Mouse (Mus musculus): Measurements from ENCODE around the gene Agap1. TPM values are rescaled to one million over a fixed set of nuclear protein-coding genes. Genes with fewer than 3 reads are reported as not detected.

Gene Agap1
- total and polyA plus RNA-seq, 2 experiments from 2014 or later: 45.9 to 175 TPM

DNA sequence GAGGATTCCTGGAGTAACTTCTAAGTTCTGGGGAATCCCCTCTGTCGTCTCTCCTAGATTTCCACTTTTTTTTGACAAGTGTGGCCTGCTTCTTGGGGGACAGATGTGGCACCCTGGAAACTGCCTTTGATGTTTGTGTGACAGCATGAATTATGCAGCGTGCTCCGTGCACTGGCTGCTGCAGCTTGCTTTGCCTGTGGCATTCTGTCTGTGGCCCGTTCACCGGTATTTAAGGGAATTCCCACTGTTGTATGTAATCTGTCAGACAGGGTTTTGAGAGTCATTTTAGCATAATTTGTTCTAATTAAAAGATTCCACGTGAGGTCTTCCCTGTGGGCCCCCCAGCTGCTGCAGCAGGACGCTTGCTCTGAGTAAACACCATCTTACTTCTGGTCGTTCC is 312.3 kb downstream of the Agap1 start:
- ATAC-seq (ENCODE audit: low FRiP score) (no peak), DNase-seq (ENCODE audit: low spot score) (no peak)
- Histone ChIP-seq H3K9ac (replicated peaks; ENCODE audit: low read length, poor library complexity, severe bottlenecking) (no peak overlapping the region), H3K27me3 (ENCODE audit: insufficient read depth, low read length) (no peaks in the 10 kb centered on the region), H3K36me3 (ENCODE audit: insufficient read depth, low read length) (no peaks in the 10 kb centered on the region), H3K27ac (ENCODE audit: low read depth, low read length) (no peak overlapping the region), H3K9me3 (ENCODE audit: low read length) (no peaks in the 10 kb centered on the region), H3K4me1 (ENCODE audit: insufficient read depth, low read length) (no peaks in the 10 kb centered on the region; the same call in 1 of the 2 replicates), H3K4me3 (ENCODE audit: low read depth, low read length) (no peak overlapping the region), H3K4me2 (ENCODE audit: low read depth, low read length, poor library complexity, severe bottlenecking) (no peak overlapping the region)
- 24% methylated on average over 8 of the region's 8 CpGs for whole genome bisulfite sequencing
- no peak for TF ChIP-seq CTCF (IDR thresholded peaks at IDR 0.05)

DNA sequence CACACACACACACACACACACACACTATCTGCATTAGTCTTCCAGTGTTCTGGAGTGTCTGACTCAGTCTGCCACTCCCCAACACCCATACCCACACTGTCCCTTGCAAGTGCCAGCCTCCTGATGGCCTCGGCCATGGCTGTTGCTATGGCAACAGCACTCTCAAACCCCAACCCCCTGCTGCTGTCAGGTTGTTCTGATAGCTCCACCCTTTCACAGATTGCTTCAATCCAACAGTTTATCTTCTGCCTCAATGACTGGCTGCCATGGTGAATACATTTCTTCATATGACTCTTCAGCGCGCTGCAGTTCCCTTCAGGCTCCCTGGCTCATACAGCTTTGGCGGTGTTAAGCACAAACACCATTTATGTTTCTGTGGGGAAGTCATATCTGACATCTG is 315.0 kb downstream of the Agap1 start:
- Histone ChIP-seq H3K4me3 (ENCODE audit: low read depth, low read length) (no peak overlapping the region), H3K4me2 (ENCODE audit: low read depth, low read length, poor library complexity, severe bottlenecking) (no peak overlapping the region), H3K9me3 (ENCODE audit: low read length) (no peaks in the 10 kb centered on the region), H3K9ac (replicated peaks; ENCODE audit: low read length, poor library complexity, severe bottlenecking) (no peak overlapping the region), H3K36me3 (ENCODE audit: insufficient read depth, low read length) (no peaks in the 10 kb centered on the region), H3K27ac (ENCODE audit: low read depth, low read length) (no peak overlapping the region), H3K4me1 (ENCODE audit: insufficient read depth, low read length) (no peaks in the 10 kb centered on the region; the same call in 1 of the 2 replicates), H3K27me3 (ENCODE audit: insufficient read depth, low read length) (no peaks in the 10 kb centered on the region)
- peak; percentile 35 for DNase-seq (ENCODE audit: low spot score)
- no peak for TF ChIP-seq CTCF (IDR thresholded peaks at IDR 0.05)
- no peak for ATAC-seq (ENCODE audit: low FRiP score)
- WGBS: 66% methylated on average over 4 of the region's 4 CpGs

DNA sequence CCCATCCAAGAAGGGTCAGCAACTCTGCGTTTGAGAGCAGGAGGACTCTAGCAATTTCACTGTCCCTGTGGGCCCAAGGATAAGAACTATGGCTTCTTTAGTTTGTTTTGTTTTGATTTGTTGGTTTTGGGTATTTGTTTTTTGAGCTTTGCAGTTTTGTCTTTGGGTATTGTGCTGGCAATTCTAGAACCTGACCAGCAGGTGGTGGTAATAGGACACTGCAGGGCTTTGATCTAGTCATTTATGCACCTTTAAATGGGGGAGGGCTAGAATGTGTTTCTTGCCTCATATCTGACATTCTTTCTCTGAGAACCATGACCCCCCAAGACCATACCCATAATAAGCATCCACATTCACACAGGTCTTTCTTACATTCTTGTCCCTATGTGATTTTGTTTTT is 315.7 kb downstream of the Agap1 start:
- 76% methylated on average over 1 of the region's 1 CpGs for WGBS
- Histone ChIP-seq H3K4me1 (ENCODE audit: insufficient read depth, low read length) (no peaks in the 10 kb centered on the region; the same call in 1 of the 2 replicates), H3K9me3 (ENCODE audit: low read length) (no peaks in the 10 kb centered on the region), H3K27ac (ENCODE audit: low read depth, low read length) (no peak overlapping the region), H3K36me3 (ENCODE audit: insufficient read depth, low read length) (no peaks in the 10 kb centered on the region), H3K27me3 (ENCODE audit: insufficient read depth, low read length) (no peaks in the 10 kb centered on the region), H3K4me2 (ENCODE audit: low read depth, low read length, poor library complexity, severe bottlenecking) (no peak overlapping the region), H3K9ac (replicated peaks; ENCODE audit: low read length, poor library complexity, severe bottlenecking) (no peak overlapping the region), H3K4me3 (ENCODE audit: low read depth, low read length) (no peak overlapping the region)
- ATAC-seq (ENCODE audit: low FRiP score) (no peak), DNase-seq (ENCODE audit: low spot score) (no peak)
- peak; percentile 59 for TF ChIP-seq CTCF (IDR thresholded peaks at IDR 0.05)

DNA sequence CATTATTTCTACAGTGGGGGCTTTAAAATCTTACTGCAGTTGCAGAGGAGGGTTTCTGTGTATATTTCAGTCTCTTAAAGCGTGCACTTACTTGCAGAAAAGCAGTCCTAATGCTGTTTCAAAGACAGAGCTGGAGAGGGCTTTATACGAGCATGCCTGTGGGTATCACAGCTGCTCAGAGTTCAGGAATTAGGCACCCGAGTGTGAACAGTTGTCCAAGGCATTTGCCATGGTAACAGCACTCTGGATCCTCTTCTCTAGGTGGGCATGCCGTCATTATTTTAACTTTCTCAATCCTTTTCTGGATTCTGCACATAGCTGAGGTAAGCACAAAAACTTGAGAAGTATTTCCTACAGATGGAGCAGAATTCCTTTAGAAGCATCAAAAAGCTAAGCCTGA is 321.1 kb downstream of the Agap1 start:
- Histone ChIP-seq H3K9me3 (ENCODE audit: low read length) (no peaks in the 10 kb centered on the region), H3K27me3 (ENCODE audit: insufficient read depth, low read length) (no peaks in the 10 kb centered on the region), H3K27ac (ENCODE audit: low read depth, low read length) (no peak overlapping the region), H3K4me3 (ENCODE audit: low read depth, low read length) (no peak overlapping the region), H3K4me1 (ENCODE audit: insufficient read depth, low read length) (peaks cover under 1% of the 10 kb centered on the region; the same call in 1 of the 2 replicates), H3K4me2 (ENCODE audit: low read depth, low read length, poor library complexity, severe bottlenecking) (no peak overlapping the region), H3K9ac (replicated peaks; ENCODE audit: low read length, poor library complexity, severe bottlenecking) (no peak overlapping the region), H3K36me3 (ENCODE audit: insufficient read depth, low read length) (peaks cover 3% of the 10 kb centered on the region; the same call in 1 of the 2 replicates)
- no peak for TF ChIP-seq CTCF (IDR thresholded peaks at IDR 0.05)
- DNase-seq (ENCODE audit: low spot score) (no peak), ATAC-seq (ENCODE audit: low FRiP score) (no peak)
- 34% methylated on average over 4 of the region's 4 CpGs for WGBS

DNA sequence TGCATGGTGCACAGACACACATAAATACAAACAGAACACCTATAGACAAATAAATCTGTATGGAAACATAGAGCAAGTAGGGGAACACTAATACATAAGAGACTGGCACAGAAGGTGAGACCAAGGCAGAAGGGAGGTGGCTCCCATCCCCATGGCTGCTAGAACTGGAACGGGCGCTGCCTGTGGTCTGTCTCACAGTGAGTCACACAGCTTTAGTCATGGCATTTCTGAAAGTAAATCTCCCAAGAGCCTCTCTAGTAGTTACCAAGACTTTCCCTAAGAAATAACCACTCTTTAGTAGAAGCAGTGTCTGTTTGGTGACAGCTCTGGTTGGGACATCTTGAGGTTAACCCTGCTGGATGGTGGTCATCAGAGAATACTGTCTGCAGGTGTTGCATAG is 326.1 kb downstream of the Agap1 start:
- no peaks in the 10 kb centered on the region for H3K27me3 ChIP-seq (ENCODE audit: insufficient read depth, low read length)
- no peak for TF ChIP-seq CTCF (IDR thresholded peaks at IDR 0.05)
- no peaks in the 10 kb centered on the region for H3K9me3 ChIP-seq (ENCODE audit: low read length)
- H3K4me1 ChIP-seq (ENCODE audit: insufficient read depth, low read length): peaks cover 6% of the 10 kb centered on the region; the same call in 1 of the 2 replicates
- no peak overlapping the region for H3K4me3 ChIP-seq (ENCODE audit: low read depth, low read length)
- H3K4me2 ChIP-seq (ENCODE audit: low read depth, low read length, poor library complexity, severe bottlenecking): no peak overlapping the region
- ATAC-seq (ENCODE audit: low FRiP score): no peak
- H3K36me3 ChIP-seq (ENCODE audit: insufficient read depth, low read length): peaks cover 3% of the 10 kb centered on the region; the same call in 1 of the 2 replicates
- 89% methylated on average over 2 of the region's 2 CpGs for WGBS
- no peak overlapping the region for H3K27ac ChIP-seq (ENCODE audit: low read depth, low read length)
- DNase-seq (ENCODE audit: low spot score): no peak
- no peak overlapping the region for H3K9ac ChIP-seq (replicated peaks; ENCODE audit: low read length, poor library complexity, severe bottlenecking)

DNA sequence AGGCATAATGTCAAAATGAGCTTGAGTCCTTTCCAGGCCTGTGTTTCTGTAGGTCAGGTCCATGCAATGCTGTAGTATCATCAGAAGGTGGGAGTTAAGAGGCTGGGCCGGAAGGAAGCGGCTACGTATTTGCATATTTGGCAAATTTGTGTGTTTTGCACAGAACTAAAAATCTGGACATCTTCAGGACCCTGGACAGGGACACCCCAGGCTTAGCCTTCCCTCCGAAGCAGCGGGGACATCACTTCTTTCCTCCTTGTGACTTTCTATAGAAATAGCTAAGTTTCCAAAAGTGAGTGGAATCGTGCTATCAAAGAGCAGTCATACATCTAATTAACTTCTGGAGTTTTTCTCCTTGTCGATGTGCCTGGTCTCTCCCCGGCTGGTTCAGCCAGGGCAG is 327.3 kb downstream of the Agap1 start:
- Histone ChIP-seq H3K27ac (ENCODE audit: low read depth, low read length) (no peak overlapping the region), H3K9me3 (ENCODE audit: low read length) (no peaks in the 10 kb centered on the region), H3K4me1 (ENCODE audit: insufficient read depth, low read length) (peaks cover 6% of the 10 kb centered on the region; the same call in 1 of the 2 replicates), H3K4me2 (ENCODE audit: low read depth, low read length, poor library complexity, severe bottlenecking) (no peak overlapping the region), H3K4me3 (ENCODE audit: low read depth, low read length) (no peak overlapping the region), H3K9ac (replicated peaks; ENCODE audit: low read length, poor library complexity, severe bottlenecking) (no peak overlapping the region), H3K27me3 (ENCODE audit: insufficient read depth, low read length) (no peaks in the 10 kb centered on the region), H3K36me3 (ENCODE audit: insufficient read depth, low read length) (peaks cover 3% of the 10 kb centered on the region; the same call in 1 of the 2 replicates)
- 54% methylated on average over 8 of the region's 8 CpGs for WGBS
- no peak for TF ChIP-seq CTCF (IDR thresholded peaks at IDR 0.05)
- no peak for ATAC-seq (ENCODE audit: low FRiP score)
- DNase-seq (ENCODE audit: low spot score): no peak
